Mouse (Mus musculus): ENCODE data around the gene Hoxa3. TPM values are rescaled to one million over a fixed set of nuclear protein-coding genes. Genes with fewer than 3 reads are reported as not detected.

Gene Hoxa3
- polyA plus RNA-seq, 1 experiment, result not detected

DNA sequence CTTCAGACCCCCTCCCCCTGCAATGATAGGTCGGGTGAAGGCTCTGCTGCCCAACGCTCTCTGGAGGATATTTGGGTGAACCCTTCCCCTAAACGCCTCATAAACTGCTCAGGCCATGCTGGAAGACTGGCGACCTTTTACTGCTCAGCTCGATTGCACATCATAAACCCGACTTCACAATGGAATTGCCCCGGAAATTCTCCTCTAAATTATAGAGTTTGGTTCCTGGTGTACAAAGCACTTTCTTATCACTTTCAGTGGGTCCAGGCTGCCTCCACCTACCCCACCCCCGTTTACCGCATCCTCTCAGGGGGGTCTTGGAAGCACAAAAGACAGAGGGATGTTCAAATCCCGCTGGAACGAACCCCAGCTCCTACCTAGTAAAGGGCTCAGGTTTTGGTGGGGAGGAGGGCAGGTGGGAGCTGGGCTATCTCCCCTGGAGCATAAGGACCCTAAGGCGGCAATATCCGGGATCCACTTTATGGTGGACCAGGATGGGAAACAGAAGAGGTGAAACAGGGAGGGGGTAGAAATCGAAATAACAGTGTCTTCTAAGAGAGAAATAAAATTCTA lies 5.6 kb upstream of the Hoxa3 start:
- no peak for TF ChIP-seq TAL1 (IDR thresholded peaks at IDR 0.05; ENCODE audit: low read length)
- TF ChIP-seq GATA1 (IDR thresholded peaks at IDR 0.05; ENCODE audit: low read length), result no peak
- H3K27me3 ChIP-seq (ENCODE audit: control insufficient read depth), result peaks cover 100% of the 10 kb centered on the region
- H3K4me1 ChIP-seq (ENCODE audit: control insufficient read depth), result peaks cover 3% of the 10 kb centered on the region
- peaks cover 3% of the 10 kb centered on the region; the same call in 1 of the 2 replicates for H3K9me3 ChIP-seq (ENCODE audit: control insufficient read depth, low read length)
- H3K36me3 ChIP-seq (ENCODE audit: control insufficient read depth), result no peaks in the 10 kb centered on the region
- no peak overlapping the region for H3K4me3 ChIP-seq (replicated peaks)

DNA sequence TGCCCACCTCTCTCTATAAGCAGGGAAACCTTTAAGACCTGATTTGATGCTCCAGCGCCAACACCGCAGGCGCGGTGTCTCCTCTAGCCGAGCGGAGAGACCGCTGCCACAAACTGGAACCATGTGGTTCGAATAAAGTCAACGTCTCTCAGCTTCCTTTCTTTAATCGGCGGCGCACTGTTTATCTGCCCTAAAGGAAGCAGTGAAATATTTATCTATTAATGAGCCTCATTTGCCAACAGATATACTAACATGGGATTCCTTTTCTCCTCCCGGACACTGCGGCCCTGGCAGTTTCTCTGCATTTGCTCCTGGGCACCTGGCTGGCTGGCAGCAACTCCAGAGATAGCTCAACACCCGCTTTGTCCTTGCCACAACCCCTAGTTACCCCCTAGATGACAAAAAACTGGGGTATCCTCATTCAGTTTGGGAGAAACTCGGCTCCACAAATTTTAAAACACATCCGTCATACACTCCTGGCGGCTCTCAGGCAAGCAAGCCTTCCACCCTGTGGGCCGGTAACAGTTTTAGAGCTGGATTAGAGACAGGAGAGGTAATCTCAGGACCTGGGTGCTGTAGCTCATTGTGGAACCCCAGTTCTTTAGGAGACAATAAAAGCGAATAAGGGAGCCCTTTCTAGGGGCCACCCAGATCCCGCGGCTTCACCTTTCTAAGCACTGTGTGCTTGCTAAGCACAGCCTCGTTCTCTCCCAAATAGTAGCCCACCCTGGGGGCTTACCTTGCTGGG lies 4.9 kb upstream of the Hoxa3 start:
- TF ChIP-seq GATA1 (IDR thresholded peaks at IDR 0.05; ENCODE audit: low read length) (no peak), TAL1 (IDR thresholded peaks at IDR 0.05; ENCODE audit: low read length) (no peak)
- Histone ChIP-seq H3K36me3 (ENCODE audit: control insufficient read depth) (no peaks in the 10 kb centered on the region), H3K9me3 (ENCODE audit: control insufficient read depth, low read length) (peaks cover 3% of the 10 kb centered on the region; the same call in 1 of the 2 replicates), H3K27me3 (ENCODE audit: control insufficient read depth) (peaks cover 100% of the 10 kb centered on the region), H3K4me1 (ENCODE audit: control insufficient read depth) (peaks cover 3% of the 10 kb centered on the region), H3K4me3 (replicated peaks) (no peak overlapping the region)

DNA sequence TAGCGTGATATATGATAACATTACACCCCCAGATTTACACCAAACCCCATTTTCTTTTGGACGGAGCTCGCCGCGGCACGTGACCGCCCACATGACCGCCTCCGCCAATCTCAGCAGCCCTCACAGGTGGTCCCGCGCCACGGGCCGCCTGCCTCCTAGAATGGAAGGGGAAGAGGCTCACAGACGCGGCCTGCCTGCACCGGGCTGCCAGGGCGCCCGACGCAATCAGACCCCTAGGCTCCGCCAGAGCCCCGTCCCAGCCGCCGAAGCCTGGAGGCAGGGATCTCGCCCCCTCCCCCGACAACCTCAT lies 4.3 kb upstream of the Hoxa3 start:
- H3K4me1 ChIP-seq (ENCODE audit: control insufficient read depth), result peaks cover 3% of the 10 kb centered on the region
- no peak overlapping the region for H3K4me3 ChIP-seq (replicated peaks)
- H3K36me3 ChIP-seq (ENCODE audit: control insufficient read depth), result no peaks in the 10 kb centered on the region
- peaks cover 3% of the 10 kb centered on the region; the same call in 1 of the 2 replicates for H3K9me3 ChIP-seq (ENCODE audit: control insufficient read depth, low read length)
- H3K27me3 ChIP-seq (ENCODE audit: control insufficient read depth), result peaks cover 100% of the 10 kb centered on the region
- TF ChIP-seq TAL1 (IDR thresholded peaks at IDR 0.05; ENCODE audit: low read length) (no peak), GATA1 (IDR thresholded peaks at IDR 0.05; ENCODE audit: low read length) (no peak)

DNA sequence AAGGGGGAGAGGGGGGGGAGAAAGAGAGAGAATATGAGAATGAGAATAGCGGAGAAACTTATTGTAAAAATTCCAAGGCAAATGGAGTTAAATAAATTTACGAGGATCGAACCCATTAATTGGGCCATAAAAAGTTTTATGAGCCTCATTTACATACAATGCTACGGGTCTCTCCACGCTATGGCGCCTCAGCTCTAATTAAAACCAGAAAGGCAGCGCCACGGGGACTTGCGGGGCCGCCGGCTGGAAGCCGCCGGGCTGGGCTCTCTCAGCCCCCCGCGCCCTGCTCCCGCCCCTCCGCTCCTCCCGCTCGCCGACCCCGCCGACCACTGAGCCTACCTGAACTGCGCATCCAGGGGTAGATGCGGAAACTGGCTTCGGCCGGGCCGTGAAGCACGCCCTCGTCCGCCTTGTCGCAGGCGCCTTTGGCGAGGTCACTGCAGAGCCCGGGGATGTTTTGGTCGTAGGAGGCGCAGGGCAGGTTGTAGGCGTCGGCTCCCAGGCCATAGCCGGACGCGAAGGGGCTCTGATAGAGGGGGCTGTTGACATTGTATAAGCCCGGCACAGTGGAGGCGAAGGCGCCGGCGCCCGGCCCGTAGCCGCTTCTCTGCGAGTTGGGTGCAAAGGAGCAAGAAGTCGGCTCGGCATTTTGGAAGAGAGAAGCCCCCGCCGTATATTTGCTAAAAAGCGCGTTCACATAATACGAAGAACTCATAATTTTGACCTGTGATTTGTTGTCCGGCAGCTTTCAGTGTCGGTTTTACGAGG lies 3.7 kb upstream of the Hoxa3 start:
- H3K36me3 ChIP-seq (ENCODE audit: control insufficient read depth), result no peaks in the 10 kb centered on the region
- H3K4me1 ChIP-seq (ENCODE audit: control insufficient read depth), result peaks cover 3% of the 10 kb centered on the region
- peaks cover 100% of the 10 kb centered on the region for H3K27me3 ChIP-seq (ENCODE audit: control insufficient read depth)
- H3K9me3 ChIP-seq (ENCODE audit: control insufficient read depth, low read length), result peaks cover 3% of the 10 kb centered on the region; the same call in 1 of the 2 replicates
- TF ChIP-seq GATA1 (IDR thresholded peaks at IDR 0.05; ENCODE audit: low read length) (no peak), TAL1 (IDR thresholded peaks at IDR 0.05; ENCODE audit: low read length) (no peak)
- no peak overlapping the region for H3K4me3 ChIP-seq (replicated peaks)

DNA sequence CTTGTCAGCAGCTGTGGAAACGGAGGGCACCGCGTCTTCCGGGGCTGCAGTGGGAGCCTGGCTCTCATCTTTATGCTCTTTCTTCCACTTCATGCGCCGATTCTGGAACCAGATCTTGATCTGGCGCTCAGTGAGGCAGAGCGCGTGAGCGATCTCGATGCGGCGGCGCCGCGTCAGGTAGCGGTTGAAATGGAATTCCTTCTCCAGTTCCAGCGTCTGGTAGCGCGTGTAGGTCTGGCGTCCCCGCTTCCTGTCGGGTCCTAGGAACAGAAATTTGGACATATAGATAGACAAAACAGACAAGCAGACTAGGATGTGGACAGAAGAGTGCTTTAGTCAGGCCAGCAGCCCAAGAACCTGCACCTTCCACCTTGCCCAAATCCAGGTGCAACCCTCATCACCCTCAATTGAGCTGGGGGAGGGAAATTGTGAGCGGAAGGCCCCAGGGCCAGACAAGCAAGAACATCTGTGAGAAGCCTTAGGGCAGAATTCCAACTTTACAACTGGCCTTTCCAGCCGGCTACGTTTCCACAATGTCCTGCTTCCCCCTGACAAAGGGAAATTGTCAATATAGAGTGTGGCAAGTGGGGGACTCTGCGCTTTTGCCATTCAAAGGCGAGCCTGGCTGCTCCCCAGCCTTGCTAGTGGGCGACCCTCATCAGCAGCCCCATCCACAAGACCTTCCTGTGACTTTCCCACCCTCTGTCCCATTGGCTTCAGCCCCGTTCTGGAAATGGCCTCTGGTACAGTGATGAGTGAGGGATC lies 2.8 kb upstream of the Hoxa3 start:
- Histone ChIP-seq H3K36me3 (ENCODE audit: control insufficient read depth) (no peaks in the 10 kb centered on the region), H3K4me3 (replicated peaks) (no peak overlapping the region), H3K4me1 (ENCODE audit: control insufficient read depth) (no peaks in the 10 kb centered on the region), H3K27me3 (ENCODE audit: control insufficient read depth) (peaks cover 100% of the 10 kb centered on the region), H3K9me3 (ENCODE audit: control insufficient read depth, low read length) (no peaks in the 10 kb centered on the region; the same call in 1 of the 2 replicates)
- no peak for TF ChIP-seq GATA1 (IDR thresholded peaks at IDR 0.05; ENCODE audit: low read length)
- no peak for TF ChIP-seq TAL1 (IDR thresholded peaks at IDR 0.05; ENCODE audit: low read length)

DNA sequence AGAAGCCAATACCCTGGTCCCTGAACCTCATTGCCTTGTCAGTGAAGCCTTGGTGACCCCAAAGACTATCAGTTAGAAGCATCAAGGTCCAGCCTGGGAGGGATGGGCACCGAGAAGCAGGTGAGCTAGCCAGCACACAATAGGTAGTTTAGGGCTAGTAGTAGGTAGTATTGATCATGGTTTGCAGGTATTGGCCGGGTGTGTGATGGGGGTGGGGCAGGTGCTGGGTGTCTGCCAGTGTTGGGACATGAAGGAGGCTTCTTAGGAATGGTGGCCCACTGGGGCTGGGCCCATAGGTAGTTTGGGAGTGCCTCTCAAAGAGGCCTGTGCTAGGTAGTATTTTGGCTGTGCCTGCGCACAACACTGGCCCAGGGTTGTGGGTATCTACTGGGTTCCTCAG lies 1.9 kb upstream of the Hoxa3 start:
- H3K36me3 ChIP-seq (ENCODE audit: control insufficient read depth), result no peaks in the 10 kb centered on the region
- no peaks in the 10 kb centered on the region for H3K4me1 ChIP-seq (ENCODE audit: control insufficient read depth)
- no peaks in the 10 kb centered on the region; the same call in 1 of the 2 replicates for H3K9me3 ChIP-seq (ENCODE audit: control insufficient read depth, low read length)
- peaks cover 100% of the 10 kb centered on the region for H3K27me3 ChIP-seq (ENCODE audit: control insufficient read depth)
- no peak for TF ChIP-seq GATA1 (IDR thresholded peaks at IDR 0.05; ENCODE audit: low read length)
- no peak for TF ChIP-seq TAL1 (IDR thresholded peaks at IDR 0.05; ENCODE audit: low read length)
- H3K4me3 ChIP-seq (replicated peaks), result no peak overlapping the region

DNA sequence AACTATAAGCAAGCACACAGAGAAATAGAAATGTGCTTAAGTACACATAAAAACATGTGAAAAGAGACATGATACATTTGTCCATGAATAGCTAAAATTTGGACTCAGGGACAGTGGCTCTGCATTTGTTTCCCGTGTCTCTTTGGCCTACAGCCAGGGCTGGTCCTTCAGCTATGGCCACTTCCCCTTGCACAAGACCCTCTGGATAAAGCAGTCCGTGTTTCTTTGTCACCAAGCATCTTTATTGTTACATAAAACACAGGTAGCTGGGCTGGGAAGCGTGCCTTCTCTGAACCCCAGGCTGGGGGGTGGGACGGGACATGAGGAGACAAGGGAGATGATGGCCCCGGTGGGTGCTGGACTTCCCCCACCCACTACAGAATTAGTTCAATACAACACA lies 1.1 kb upstream of the Hoxa3 start:
- no peak for TF ChIP-seq GATA1 (IDR thresholded peaks at IDR 0.05; ENCODE audit: low read length)
- TF ChIP-seq TAL1 (IDR thresholded peaks at IDR 0.05; ENCODE audit: low read length), result no peak
- Histone ChIP-seq H3K36me3 (ENCODE audit: control insufficient read depth) (no peaks in the 10 kb centered on the region), H3K9me3 (ENCODE audit: control insufficient read depth, low read length) (no peaks in the 10 kb centered on the region; the same call in 1 of the 2 replicates), H3K4me1 (ENCODE audit: control insufficient read depth) (no peaks in the 10 kb centered on the region), H3K27me3 (ENCODE audit: control insufficient read depth) (peaks cover 100% of the 10 kb centered on the region), H3K4me3 (replicated peaks) (no peak overlapping the region)

DNA sequence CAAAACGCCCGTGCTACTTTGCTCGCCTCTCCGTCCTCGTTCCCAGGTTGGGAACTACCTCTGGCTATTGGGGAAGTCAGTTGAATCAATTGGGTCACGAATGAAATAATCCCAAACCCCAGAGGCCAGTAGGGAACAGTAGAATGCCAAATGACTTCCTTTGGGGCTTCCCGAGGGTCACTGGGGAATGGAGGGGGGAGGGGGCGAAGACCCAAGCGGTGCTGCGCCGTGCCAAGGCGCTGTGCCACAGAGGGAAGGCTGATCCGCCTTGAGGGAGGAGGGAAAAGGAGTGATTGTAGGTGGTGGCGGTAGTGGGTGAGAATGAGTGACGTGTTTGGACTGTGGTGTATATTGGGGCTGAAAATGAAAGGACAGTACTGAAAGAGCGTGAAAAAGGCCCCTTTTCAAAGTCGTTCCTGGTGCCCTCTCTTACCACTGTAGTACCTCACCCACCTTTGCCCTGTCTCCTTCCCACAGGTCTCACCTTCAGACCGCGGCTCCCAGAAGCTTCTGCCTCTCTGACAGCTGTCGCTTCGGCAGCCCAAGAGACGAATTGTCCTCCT lies 499 bp downstream of the Hoxa3 start:
- Histone ChIP-seq H3K4me1 (ENCODE audit: control insufficient read depth) (no peaks in the 10 kb centered on the region), H3K9me3 (ENCODE audit: control insufficient read depth, low read length) (no peaks in the 10 kb centered on the region; the same call in 1 of the 2 replicates), H3K36me3 (ENCODE audit: control insufficient read depth) (no peaks in the 10 kb centered on the region), H3K27me3 (ENCODE audit: control insufficient read depth) (peaks cover 100% of the 10 kb centered on the region), H3K4me3 (replicated peaks) (no peak overlapping the region)
- TF ChIP-seq TAL1 (IDR thresholded peaks at IDR 0.05; ENCODE audit: low read length), result no peak
- no peak for TF ChIP-seq GATA1 (IDR thresholded peaks at IDR 0.05; ENCODE audit: low read length)

Data from erythroblast, embryonic 14.5 days (primary cell).